Mouse (Mus musculus) erythroblast, embryonic 14.5 days (primary cell): ENCODE data around the gene Orc2.

Experiments used
- GATA1 ChIP-seq: IDR thresholded peaks from 2 replicates; pipeline ENCODE4 v1.6.1; 2012; ENCODE audit warnings: low read length, inconsistent platforms, mixed read lengths
- TAL1 ChIP-seq: IDR thresholded peaks from 3 replicates; pipeline ENCODE4 v1.6.1; 2012; ENCODE audit warnings: low read length, inconsistent platforms, mixed read lengths

GRCm38 (mm10) chr1:58504577-58505254 lies at the start of gene Orc2:
- TF ChIP-seq GATA1: no peak
- no peak for TF ChIP-seq TAL1
